Mouse (Mus musculus) gastrocnemius, postnatal 10 days (tissue): ENCODE measurements around the gene Dip2a. TPM values are rescaled to one million over a fixed set of nuclear protein-coding genes. Genes with fewer than 3 reads are reported as not detected.
A peak's percentile ranks its signal among the peaks of the same experiment; 100 is the strongest.

ENCODE experiments used
- DNase-seq: peaks from one replicate; pipeline ENCODE4 v3.0.0; 2021; ENCODE audit warnings: mixed read lengths
- total RNA-seq, 2 experiments: library from RNA; stranded (reverse); gene quantifications; 2 replicates each; pipeline ENCODE4 v1.2.3; 2021

The Dip2a gene
- total RNA-seq, 2 experiments from 2014 or later: 11.0 to 16.9 TPM

GRCm38 (mm10) chr10:76247960-76248646, 97.0 kb downstream of the Dip2a start:
- DNase-seq: no peak

GRCm38 (mm10) chr10:76246601-76247000, 98.5 kb downstream of the Dip2a start:
- DNase-seq: no peak

- DNase-seq: no peak
These were observed 100.0 kb downstream of the Dip2a start for GRCm38 (mm10) chr10:76245106-76245505.

- DNase-seq: no peak
These were observed 105.7 kb downstream of the Dip2a start for GRCm38 (mm10) chr10:76239401-76239800.

GRCm38 (mm10) chr10:76237341-76238225, 107.5 kb downstream of the Dip2a start, which contains the start of gene Prmt2:
Gene Prmt2 (minus strand): TSS chr10:76237865.
- DNase-seq: peak; percentile 89

GRCm38 (mm10) chr10:76229627-76230026, 115.5 kb downstream of the Dip2a start:
- no peak for DNase-seq

GRCm38 (mm10) chr10:76225944-76226343, 119.1 kb downstream of the Dip2a start:
- no peak for DNase-seq

GRCm38 (mm10) chr10:76218240-76218639, 126.9 kb downstream of the Dip2a start:
- DNase-seq: no peak

- DNase-seq: no peak
These were observed 128.0 kb downstream of the Dip2a start for GRCm38 (mm10) chr10:76217056-76217455.

GRCm38 (mm10) chr10:76214161-76214560, 130.9 kb downstream of the Dip2a start:
- no peak for DNase-seq

- no peak for DNase-seq
These were observed 133.0 kb downstream of the Dip2a start for GRCm38 (mm10) chr10:76212121-76212520.

GRCm38 (mm10) chr10:76210806-76211205, 134.3 kb downstream of the Dip2a start:
- no peak for DNase-seq

Other genes starting within 250 kb of the Dip2a start
- gene Slc5a4b, start 234.3 kb downstream of the Dip2a start, total RNA-seq: not detected
- not detected for gene Slc5a4a, start 197.8 kb downstream of the Dip2a start, total RNA-seq
- 10 to 100 TPM in 1 of 2 experiments, 1 to 10 TPM in 1; 8.0 to 10.7 TPM for gene Prmt2, start 107.4 kb downstream of the Dip2a start, total RNA-seq
- gene S100b, start 91.4 kb downstream of the Dip2a start, total RNA-seq: 1 to 10 TPM; 7.9 to 9.7 TPM
- gene AC141477.1, start 95.2 kb upstream of the Dip2a start, total RNA-seq: not detected
- gene Pcnt, start 97.5 kb upstream of the Dip2a start, total RNA-seq: 10 to 100 TPM; 45.1 to 56.7 TPM
- under 1 TPM; 0.21 to 0.38 TPM for gene 2610028H24Rik, start 103.8 kb upstream of the Dip2a start, total RNA-seq
- 10 to 100 TPM; 25.5 to 27.9 TPM for gene Mcm3ap, start 123.6 kb upstream of the Dip2a start, total RNA-seq
- gene Ybey, start 123.8 kb upstream of the Dip2a start, total RNA-seq: 1 to 10 TPM; 3.5 to 3.7 TPM
- gene Lss, start 186.3 kb upstream of the Dip2a start, total RNA-seq: 10 to 100 TPM in 1 of 2 experiments, 1 to 10 TPM in 1; 7.0 to 10.1 TPM
- not detected for gene Spatc1l, start 217.0 kb upstream of the Dip2a start, total RNA-seq
- not detected for gene Ftcd, start 230.4 kb upstream of the Dip2a start, total RNA-seq